Mouse (Mus musculus) kidney, adult 2 months (tissue): ENCODE measurements around the gene Pcgf1. TPM values are rescaled to one million over a fixed set of nuclear protein-coding genes. Genes with fewer than 3 reads are reported as not detected.

ENCODE experiments used
- DNase-seq: peaks from one replicate; pipeline ENCODE4 v3.0.0; 2021
- H3K27ac ChIP-seq: fragments of 200-500 bp; 2 replicates; pipeline ENCODE4 v1.5.1; 2012; ENCODE audit warnings: low read depth, low read length, control low read depth, inconsistent platforms; ENCODE audit not compliant: insufficient read depth
- H3K27me3 ChIP-seq: fragments of 200-500 bp; replicated peaks from 2 replicates; pipeline ENCODE4 v1.6.1; 2012; ENCODE audit warnings: mild to moderate bottlenecking, moderate library complexity, low read length, inconsistent platforms; ENCODE audit not compliant: control insufficient read depth, insufficient read depth
- H3K36me3 ChIP-seq: fragments of 200-500 bp; 2 replicates; pipeline ENCODE4 v1.6.1; 2012; ENCODE audit warnings: mild to moderate bottlenecking, moderate library complexity, low read length, inconsistent platforms; ENCODE audit not compliant: control insufficient read depth, insufficient read depth
- H3K4me1 ChIP-seq: fragments of 200-500 bp; 2 replicates; pipeline ENCODE4 v1.6.1; 2011; ENCODE audit warnings: low read length; ENCODE audit not compliant: control insufficient read depth, insufficient read depth
- H3K4me3 ChIP-seq: fragments of 200-500 bp; 2 replicates; pipeline ENCODE4 v1.5.1; 2011; ENCODE audit warnings: mild to moderate bottlenecking, low read depth, low read length, control low read depth; ENCODE audit not compliant: insufficient read depth
- CTCF ChIP-seq: fragments of 200-500 bp; conservative IDR thresholded peaks from 2 replicates; pipeline ENCODE4 v1.5.1; 2011; ENCODE audit warnings: low read depth, mild to moderate bottlenecking, control low read depth, low read length, moderate library complexity, mixed read lengths; ENCODE audit not compliant: insufficient read depth, insufficient read length
- POLR2A ChIP-seq: fragments of 200-500 bp; IDR thresholded peaks from one replicate; pipeline ENCODE4 v1.6.1; 2011; ENCODE audit warnings: low read depth, low read length, control low read depth
- WGBS: fragments of 180-500 bp; shearing (Covaris S2); methylation state at CpG from one replicate; pipeline ENCODE4 v1.1.7; 2018; 5-methylcytosine and 5-hydroxymethylcytosine counted together
- polyA plus RNA-seq: library from polyadenylated mRNA; depleted of rRNA; stranded (reverse); fragments of >200 nt; gene quantifications from 2 replicates; pipeline ENCODE4 v1.2.3, GENCODE M21; 2012; rRNA removed

Pcgf1 gene
- polyA plus RNA-seq, 1 experiment = 18.6 TPM

- Histone ChIP-seq H3K27me3 (no peaks in the 10 kb centered on the region), H3K4me3 (peak within 1 kb of the TSS; percentile 89), H3K27ac (0 out of 2 replicates have a peak within 1 kb of the TSS, but pooled peaks have one; percentile 30), H3K4me1 (no peaks in the 10 kb centered on the region; the same call in 1 of the 2 replicates), H3K36me3 (no peaks in the 10 kb centered on the region)
- 23% methylated on average over 5 of the region's 5 CpGs for WGBS
- no peak for TF ChIP-seq POLR2A
- TF ChIP-seq CTCF = no peak
- no peak for DNase-seq
These were observed 47.7 kb downstream of the Pcgf1 start, which contains the start of gene Ino80b for GRCm38 (mm10) chr6:83125331-83125730. Ino80b (minus strand) TSS chr6:83125431.

GRCm38 (mm10) chr6:83127419-83127818 lies 49.8 kb downstream of the Pcgf1 start:
- DNase-seq = no peak
- Histone ChIP-seq H3K27ac (no peak overlapping the region), H3K4me1 (peaks cover 8% of the 10 kb centered on the region; the same call in 1 of the 2 replicates), H3K36me3 (no peaks in the 10 kb centered on the region), H3K4me3 (no peak overlapping the region), H3K27me3 (no peaks in the 10 kb centered on the region)
- TF ChIP-seq POLR2A (no peak), CTCF (peak; percentile 40)
- 95% methylated on average over 5 of the region's 5 CpGs for WGBS

Other genes with a start within 250 kb of the Pcgf1 start
- gene Sema4f, start 138.1 kb upstream of the Pcgf1 start, polyA plus RNA-seq = 0.12 and 0.28 TPM in 2 replicates
- gene M1ap, start 131.0 kb upstream of the Pcgf1 start, polyA plus RNA-seq = 0.16 and 0.22 TPM in 2 replicates
- gene Dok1, start 44.4 kb upstream of the Pcgf1 start, polyA plus RNA-seq = 4.3 and 4.5 TPM in 2 replicates
- 3.1 and 3.6 TPM in 2 replicates for gene Loxl3, start 43.7 kb upstream of the Pcgf1 start, polyA plus RNA-seq
- 442 and 596 TPM in 2 replicates for gene Aup1, start 23.3 kb upstream of the Pcgf1 start, polyA plus RNA-seq
- 39.6 and 40.2 TPM in 2 replicates for gene Htra2, start 22.6 kb upstream of the Pcgf1 start, polyA plus RNA-seq
- 8.8 and 11.0 TPM in 2 replicates for gene Dqx1, start 20.0 kb upstream of the Pcgf1 start, polyA plus RNA-seq
- gene Tlx2, start 7.6 kb upstream of the Pcgf1 start, polyA plus RNA-seq = 0.34 and 0.36 TPM in 2 replicates
- gene Lbx2, start 8.5 kb downstream of the Pcgf1 start, polyA plus RNA-seq = 1.4 and 2.5 TPM in 2 replicates
- gene Ccdc142, start 23.7 kb downstream of the Pcgf1 start, polyA plus RNA-seq = 3.0 and 5.9 TPM in 2 replicates
- 4.3 and 4.4 TPM in 2 replicates for gene Gm42688, start 23.7 kb downstream of the Pcgf1 start, polyA plus RNA-seq
- 91.1 and 91.7 TPM in 2 replicates for gene Mrpl53, start 31.2 kb downstream of the Pcgf1 start, polyA plus RNA-seq
- 35.5 and 42.3 TPM in 2 replicates for gene Mogs, start 37.6 kb downstream of the Pcgf1 start, polyA plus RNA-seq
- 203 and 259 TPM in 2 replicates for gene Wbp1, start 43.7 kb downstream of the Pcgf1 start, polyA plus RNA-seq
- 19.0 and 29.8 TPM in 2 replicates for gene Ino80b, start 47.6 kb downstream of the Pcgf1 start, polyA plus RNA-seq
- gene Rtkn, start 57.6 kb downstream of the Pcgf1 start, polyA plus RNA-seq = 73.6 and 96.1 TPM in 2 replicates
- gene Wdr54, start 78.5 kb downstream of the Pcgf1 start, polyA plus RNA-seq = 4.4 and 4.7 TPM in 2 replicates
- gene 1700003E16Rik, start 78.5 kb downstream of the Pcgf1 start, polyA plus RNA-seq = 1.4 and 1.6 TPM in 2 replicates
- gene Dctn1, start 88.1 kb downstream of the Pcgf1 start, polyA plus RNA-seq = 93.1 and 117 TPM in 2 replicates
- gene Slc4a5, start 142.0 kb downstream of the Pcgf1 start, polyA plus RNA-seq = 3.3 TPM in 2 replicates
- gene Mthfd2, start 248.0 kb downstream of the Pcgf1 start, polyA plus RNA-seq = 2.3 and 2.4 TPM in 2 replicates
- gene Mob1a, start 248.1 kb downstream of the Pcgf1 start, polyA plus RNA-seq = 17.9 and 23.5 TPM in 2 replicates